ENCODE assay signal across 24 mouse cellular contexts in the genomic region with DNA sequence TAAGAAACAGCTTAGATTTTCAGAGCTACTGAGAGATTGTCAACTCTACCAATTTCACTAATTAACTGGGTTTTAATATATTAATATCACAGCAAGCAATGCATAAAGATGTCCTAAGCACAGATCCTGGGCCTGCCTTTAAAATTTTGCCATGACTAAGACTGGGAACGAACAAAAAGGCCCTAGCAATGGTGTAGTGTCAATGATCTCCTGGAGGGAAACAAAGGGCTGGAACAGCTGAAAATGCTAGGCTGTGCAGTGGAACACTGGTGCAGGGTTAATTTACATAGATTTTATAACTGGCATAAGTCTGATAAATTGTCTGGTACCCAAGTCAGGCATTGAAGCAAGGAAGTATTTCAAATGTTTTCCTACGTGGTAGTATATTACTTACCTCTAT.
DNase-seq lines count a peak whose midpoint lies in the region; ATAC-seq and TF ChIP-seq lines count a peak whose summit lies in the region.
"Had no signal": no experiment of that assay in that cellular context is flagged by ENCODE, and none has a peak within 500 bp of the region (broad histone marks: within the 10 kb centered on the region; RNA-seq: fewer than 3 reads in every experiment).

No protein-coding gene starts in this region.

- no peaks in the 10 kb centered on the region for H3K36me3 ChIP-seq in forebrain, embryonic 11.5 days (ENCODE audit: control insufficient read depth, insufficient read depth, low read length)
- H3K36me3 ChIP-seq in forebrain, embryonic 10.5 days (replicated peaks): peaks cover 6% of the 10 kb centered on the region; the same call in 1 of the 2 replicates
- no peaks in the 10 kb centered on the region for H3K36me3 ChIP-seq in midbrain, embryonic 11.5 days (ENCODE audit: control insufficient read depth, insufficient read depth, low read length)
- H3K36me3 ChIP-seq in midbrain, postnatal 0 days (ENCODE audit: insufficient read depth, low read length): peaks cover 7% of the 10 kb centered on the region; the same call in 1 of the 2 replicates
- H3K36me3 ChIP-seq in midbrain, embryonic 13.5 days: peaks cover 11% of the 10 kb centered on the region
- H3K36me3 ChIP-seq in neural tube, embryonic 15.5 days: peaks cover 9% of the 10 kb centered on the region; the same call in 1 of the 2 replicates
- H3K36me3 ChIP-seq in intestine, postnatal 0 days (ENCODE audit: control insufficient read depth, insufficient read depth): no peaks in the 10 kb centered on the region
- H3K36me3 ChIP-seq: limb, embryonic 13.5 days; liver, embryonic 12.5 days; stomach, embryonic 15.5 days had no signal

- peak overlapping the region; percentile 2; the same call in 1 of the 2 replicates for H3K27ac ChIP-seq in forebrain, embryonic 11.5 days (ENCODE audit: low read depth, low read length)
- no peak overlapping the region for H3K27ac ChIP-seq in forebrain, embryonic 10.5 days
- no peak overlapping the region for H3K27ac ChIP-seq in midbrain, embryonic 11.5 days (ENCODE audit: low read depth, low read length)
- no peak overlapping the region for H3K27ac ChIP-seq in midbrain, postnatal 0 days (ENCODE audit: low read depth, low read length)
- H3K27ac ChIP-seq in midbrain, embryonic 13.5 days: peak overlapping the region; percentile 39; the same call in 1 of the 2 replicates
- peak overlapping the region; percentile 29 for H3K27ac ChIP-seq in neural tube, embryonic 15.5 days (replicated peaks)
- no peak overlapping the region for H3K27ac ChIP-seq in intestine, postnatal 0 days (ENCODE audit: low read depth, low read length)
- H3K27ac ChIP-seq: limb, embryonic 13.5 days; liver, embryonic 12.5 days; stomach, embryonic 15.5 days had no signal

- no peak for TF ChIP-seq CTCF in midbrain, postnatal 0 days (IDR thresholded peaks at IDR 0.05)
- TF ChIP-seq CTCF in intestine, postnatal 0 days (IDR thresholded peaks at IDR 0.05; ENCODE audit: low read depth): no peak

- no peak overlapping the region for H3K9ac ChIP-seq in forebrain, embryonic 11.5 days (ENCODE audit: low read length)
- no peak overlapping the region for H3K9ac ChIP-seq in midbrain, embryonic 11.5 days (ENCODE audit: low read length)
- H3K9ac ChIP-seq in midbrain, postnatal 0 days (replicated peaks; ENCODE audit: low read length, poor library complexity, severe bottlenecking): no peak overlapping the region
- no peak overlapping the region for H3K9ac ChIP-seq in midbrain, embryonic 13.5 days (replicated peaks)
- H3K9ac ChIP-seq in neural tube, embryonic 15.5 days (replicated peaks): no peak overlapping the region
- H3K9ac ChIP-seq in intestine, postnatal 0 days (ENCODE audit: low read depth, low read length): no peak overlapping the region
- H3K9ac ChIP-seq: limb, embryonic 13.5 days; liver, embryonic 12.5 days; stomach, embryonic 15.5 days had no signal

- 68% methylated on average over 2 of the region's 2 CpGs for WGBS in forebrain, embryonic 11.5 days
- 78% methylated on average over 2 of the region's 2 CpGs for WGBS in forebrain, embryonic 10.5 days
- 61% methylated on average over 2 of the region's 2 CpGs for WGBS in midbrain, embryonic 11.5 days
- WGBS in midbrain, postnatal 0 days: 49% methylated on average over 2 of the region's 2 CpGs
- 54% methylated on average over 2 of the region's 2 CpGs for WGBS in midbrain, embryonic 13.5 days
- WGBS in neural tube, embryonic 15.5 days: 31% methylated on average over 2 of the region's 2 CpGs
- WGBS in intestine, postnatal 0 days: 82% methylated on average over 2 of the region's 2 CpGs

- H3K4me1 ChIP-seq in forebrain, embryonic 11.5 days (replicated peaks; ENCODE audit: control insufficient read depth, insufficient read depth, low read length): no peaks in the 10 kb centered on the region
- H3K4me1 ChIP-seq in forebrain, embryonic 10.5 days: peaks cover 19% of the 10 kb centered on the region
- H3K4me1 ChIP-seq in midbrain, embryonic 11.5 days (ENCODE audit: control insufficient read depth, insufficient read depth, low read length): peaks cover 2% of the 10 kb centered on the region; the same call in 1 of the 2 replicates
- H3K4me1 ChIP-seq in midbrain, postnatal 0 days (ENCODE audit: insufficient read depth, low read length): 0 out of 2 replicates have a peak, but pooled peaks cover 4% of the 10 kb centered on the region
- H3K4me1 ChIP-seq in midbrain, embryonic 13.5 days (replicated peaks): peaks cover 25% of the 10 kb centered on the region
- peaks cover 18% of the 10 kb centered on the region for H3K4me1 ChIP-seq in neural tube, embryonic 15.5 days
- no peaks in the 10 kb centered on the region for H3K4me1 ChIP-seq in intestine, postnatal 0 days (replicated peaks; ENCODE audit: control insufficient read depth, insufficient read depth, low read length)
- H3K4me1 ChIP-seq: liver, embryonic 12.5 days; stomach, embryonic 15.5 days had no signal

- no peak overlapping the region for H3K4me2 ChIP-seq in forebrain, embryonic 11.5 days (ENCODE audit: low read depth, low read length, severe bottlenecking)
- H3K4me2 ChIP-seq in midbrain, embryonic 11.5 days: no peak overlapping the region
- H3K4me2 ChIP-seq in midbrain, postnatal 0 days (ENCODE audit: low read depth, low read length, poor library complexity, severe bottlenecking): no peak overlapping the region
- H3K4me2 ChIP-seq in midbrain, embryonic 13.5 days (replicated peaks): no peak overlapping the region
- 0 out of 2 replicates have a peak overlapping the region, but pooled peaks have one; percentile 5 for H3K4me2 ChIP-seq in neural tube, embryonic 15.5 days
- H3K4me2 ChIP-seq in intestine, postnatal 0 days (replicated peaks; ENCODE audit: low read depth): no peak overlapping the region
- H3K4me2 ChIP-seq: heart, embryonic 11.5 days; limb, embryonic 13.5 days; liver, embryonic 12.5 days; stomach, embryonic 15.5 days had no signal

- DNase-seq in forebrain, embryonic 11.5 days (ENCODE audit: low spot score): no peak
- no peak for DNase-seq in forebrain, embryonic 10.5 days (ENCODE audit: extremely low spot score, low spot score)
- DNase-seq in midbrain, embryonic 11.5 days (ENCODE audit: low spot score, missing footprints): no peak
- DNase-seq in midbrain, postnatal 0 days (ENCODE audit: low spot score): no peak
- DNase-seq in gastrocnemius, postnatal 25 days: no peak
- DNase-seq: adrenal gland, postnatal 14 days; cerebellum, adult 2 months; cerebellum, postnatal 36 days; gastrocnemius, postnatal 10 days; heart, adult 11 months; kidney, adult 9 months; kidney, postnatal 14 days; layer of hippocampus, postnatal 36 days; lung, adult 18-20 months; lung, postnatal 10 days; thymus, postnatal 36 days had no signal

- H3K9me3 ChIP-seq in forebrain, embryonic 11.5 days (ENCODE audit: control insufficient read depth, low read length): no peaks in the 10 kb centered on the region
- no peaks in the 10 kb centered on the region for H3K9me3 ChIP-seq in forebrain, embryonic 10.5 days
- no peaks in the 10 kb centered on the region for H3K9me3 ChIP-seq in midbrain, embryonic 11.5 days (ENCODE audit: control insufficient read depth, low read length)
- no peaks in the 10 kb centered on the region for H3K9me3 ChIP-seq in midbrain, postnatal 0 days (ENCODE audit: low read length)
- H3K9me3 ChIP-seq in midbrain, embryonic 13.5 days: no peaks in the 10 kb centered on the region
- H3K9me3 ChIP-seq in neural tube, embryonic 15.5 days (replicated peaks): no peaks in the 10 kb centered on the region
- no peaks in the 10 kb centered on the region for H3K9me3 ChIP-seq in intestine, postnatal 0 days (ENCODE audit: control insufficient read depth)
- H3K9me3 ChIP-seq: limb, embryonic 13.5 days; liver, embryonic 12.5 days; stomach, embryonic 15.5 days had no signal

- H3K27me3 ChIP-seq in forebrain, embryonic 11.5 days (ENCODE audit: control insufficient read depth, insufficient read depth, low read length): no peaks in the 10 kb centered on the region
- no peaks in the 10 kb centered on the region for H3K27me3 ChIP-seq in forebrain, embryonic 10.5 days (ENCODE audit: poor library complexity, severe bottlenecking)
- no peaks in the 10 kb centered on the region for H3K27me3 ChIP-seq in midbrain, embryonic 11.5 days (ENCODE audit: control insufficient read depth, insufficient read depth, low read length)
- no peaks in the 10 kb centered on the region for H3K27me3 ChIP-seq in midbrain, postnatal 0 days (ENCODE audit: insufficient read depth, low read length)
- no peaks in the 10 kb centered on the region for H3K27me3 ChIP-seq in midbrain, embryonic 13.5 days
- no peaks in the 10 kb centered on the region for H3K27me3 ChIP-seq in neural tube, embryonic 15.5 days (replicated peaks)
- H3K27me3 ChIP-seq in intestine, postnatal 0 days (replicated peaks; ENCODE audit: control insufficient read depth, insufficient read depth, low read length): no peaks in the 10 kb centered on the region
- H3K27me3 ChIP-seq: limb, embryonic 13.5 days; liver, embryonic 12.5 days; stomach, embryonic 15.5 days had no signal

- ATAC-seq in forebrain, embryonic 11.5 days (replicated peaks; ENCODE audit: low FRiP score): no peak
- ATAC-seq in midbrain, embryonic 11.5 days (ENCODE audit: low FRiP score): 0 out of 2 replicates have a peak, but pooled peaks have one; percentile 24
- no peak for ATAC-seq in midbrain, postnatal 0 days (ENCODE audit: low FRiP score)
- ATAC-seq in midbrain, embryonic 13.5 days: no peak
- ATAC-seq in neural tube, embryonic 15.5 days (ENCODE audit: low FRiP score): no peak
- ATAC-seq in intestine, postnatal 0 days: no peak
- ATAC-seq: activated CD4-positive, CD25-positive, alpha-beta regulatory T cell, adult 4 months; liver, embryonic 12.5 days had no signal

- H3K4me3 ChIP-seq in forebrain, embryonic 11.5 days (ENCODE audit: low read depth, low read length): no peak overlapping the region
- no peak overlapping the region for H3K4me3 ChIP-seq in forebrain, embryonic 10.5 days
- no peak overlapping the region for H3K4me3 ChIP-seq in midbrain, embryonic 11.5 days (ENCODE audit: low read depth, low read length)
- H3K4me3 ChIP-seq in midbrain, postnatal 0 days (ENCODE audit: low read depth, low read length): no peak overlapping the region
- no peak overlapping the region for H3K4me3 ChIP-seq in midbrain, embryonic 13.5 days (replicated peaks)
- H3K4me3 ChIP-seq in neural tube, embryonic 15.5 days (replicated peaks): no peak overlapping the region
- no peak overlapping the region for H3K4me3 ChIP-seq in intestine, postnatal 0 days (ENCODE audit: low read depth, low read length)
- H3K4me3 ChIP-seq: limb, embryonic 13.5 days; liver, embryonic 12.5 days; stomach, embryonic 15.5 days had no signal

Comparison
In these comparisons a context has a peak if more than half of its experiments do, and no peak if none do; other contexts are left out.
1. H3K27ac ChIP-seq: peak in forebrain, embryonic 11.5 days (single experiment), midbrain, embryonic 13.5 days (single experiment) and neural tube, embryonic 15.5 days (single experiment); none in forebrain, embryonic 10.5 days (single experiment), midbrain, embryonic 11.5 days (single experiment), midbrain, postnatal 0 days (single experiment) and intestine, postnatal 0 days (single experiment).